Mouse (Mus musculus): ENCODE data around the gene Plagl2.

GRCm38 (mm10) chr2:153287835-153288234 is 46.6 kb upstream of the Plagl2 start:
- TF ChIP-seq POLR2A (IDR thresholded peaks at IDR 0.05; ENCODE audit: insufficient read depth, low read depth, low read length) (no peak), CTCF (IDR thresholded peaks at IDR 0.05) (no peak), EP300 (IDR thresholded peaks at IDR 0.05; ENCODE audit: insufficient read depth, low read depth, low read length) (no peak)

Data from heart, adult 2 months (tissue).